Mouse (Mus musculus) stomach, embryonic 16.5 days (tissue): ENCODE measurements around the gene Sag. TPM values are rescaled to one million over a fixed set of nuclear protein-coding genes. Genes with fewer than 3 reads are reported as not detected.

Experiments
- ATAC-seq: fragments of 200-750 bp; cut with Nextera tagmentation; 2 replicates; pipeline ENCODE4 v1.8.0; 2017; ENCODE audit warnings: moderate number of reproducible peaks, moderate TSS enrichment; ENCODE audit not compliant: insufficient read depth, low FRiP score
- H3K27ac ChIP-seq: fragments of 300-500 bp; sonication (generic); 2 replicates; pipeline ENCODE4 v1.5.1; 2014; ENCODE audit warnings: low read length
- H3K27me3 ChIP-seq: fragments of 300-500 bp; sonication (generic); 2 replicates; pipeline ENCODE4 v1.6.1; 2014; ENCODE audit warnings: low read length, control low read depth, mixed read lengths; ENCODE audit not compliant: control insufficient read depth, insufficient read depth
- H3K36me3 ChIP-seq: fragments of 300-500 bp; sonication (generic); 2 replicates; pipeline ENCODE4 v1.6.1; 2014; ENCODE audit warnings: low read length; ENCODE audit not compliant: control insufficient read depth, insufficient read depth
- H3K4me1 ChIP-seq: fragments of 300-500 bp; sonication (generic); 2 replicates; pipeline ENCODE4 v1.6.1; 2014; ENCODE audit warnings: low read length, control low read depth, mixed read lengths; ENCODE audit not compliant: control insufficient read depth, insufficient read depth
- H3K4me2 ChIP-seq: fragments of 300-500 bp; sonication (generic); 2 replicates; pipeline ENCODE4 v1.6.1; 2014; ENCODE audit warnings: low read depth, low read length, mixed read lengths
- H3K4me3 ChIP-seq: fragments of 300-500 bp; sonication (generic); replicated peaks from 2 replicates; pipeline ENCODE4 v1.5.1; 2014; ENCODE audit warnings: mild to moderate bottlenecking, low read length
- H3K9ac ChIP-seq: fragments of 300-500 bp; sonication (generic); 2 replicates; pipeline ENCODE4 v1.6.1; 2014; ENCODE audit warnings: low read length
- H3K9me3 ChIP-seq: fragments of 300-500 bp; sonication (generic); replicated peaks from 2 replicates; pipeline ENCODE4 v1.6.1; 2016; ENCODE audit warnings: low read length, control low read depth; ENCODE audit not compliant: control insufficient read depth
- WGBS: fragments of 180-500 bp; shearing (Covaris S2); extraction: QIAGEN DNeasy Blood & Tissue Kit; methylation state at CpG from one replicate; pipeline ENCODE4 v1.1.7; 2014; 5-methylcytosine and 5-hydroxymethylcytosine counted together
- polyA plus RNA-seq: library from polyadenylated mRNA; unstranded; fragments of >200 nt; fragmentation: Nextera tagmentation; extraction: Ambion mirVana; gene quantifications from 2 replicates; pipeline ENCODE4 v1.2.1, GENCODE M21; 2015

Sag gene
- polyA plus RNA-seq, 1 experiment from 2014 or later, result 1.4 TPM

GRCm38 (mm10) chr1:87847475-87848168 is 44.1 kb downstream of the Sag start:
- Histone ChIP-seq H3K4me1 (peaks cover 12% of the 10 kb centered on the region), H3K27ac (peak overlapping the region; percentile 6; the same call in 1 of the 2 replicates), H3K36me3 (no peaks in the 10 kb centered on the region), H3K4me2 (no peak overlapping the region), H3K9ac (no peak overlapping the region), H3K27me3 (no peaks in the 10 kb centered on the region), H3K4me3 (no peak overlapping the region), H3K9me3 (no peaks in the 10 kb centered on the region)
- WGBS, result 19% methylated on average over 4 of the region's 4 CpGs
- no peak for ATAC-seq

- Histone ChIP-seq H3K36me3 (no peaks in the 10 kb centered on the region), H3K27ac (no peak overlapping the region), H3K9me3 (no peaks in the 10 kb centered on the region), H3K4me2 (no peak overlapping the region), H3K4me3 (no peak overlapping the region), H3K4me1 (peaks cover 14% of the 10 kb centered on the region), H3K9ac (no peak overlapping the region), H3K27me3 (no peaks in the 10 kb centered on the region)
- ATAC-seq, result no peak
- 30% methylated on average over 11 of the region's 11 CpGs for whole genome bisulfite sequencing
These were observed 44.9 kb downstream of the Sag start for GRCm38 (mm10) chr1:87848237-87848996.

- WGBS, result 62% methylated on average over 5 of the region's 5 CpGs
- no peak for ATAC-seq
These were observed 45.8 kb downstream of the Sag start for GRCm38 (mm10) chr1:87849278-87849677.

GRCm38 (mm10) chr1:87851344-87851743 is 47.9 kb downstream of the Sag start:
- Histone ChIP-seq H3K9ac (no peak overlapping the region), H3K4me3 (no peak overlapping the region), H3K4me2 (no peak overlapping the region), H3K36me3 (no peaks in the 10 kb centered on the region), H3K27ac (no peak overlapping the region), H3K9me3 (no peaks in the 10 kb centered on the region), H3K4me1 (peaks cover 29% of the 10 kb centered on the region), H3K27me3 (no peaks in the 10 kb centered on the region)
- 86% methylated on average over 3 of the region's 3 CpGs for WGBS
- no peak for ATAC-seq

More at GRCm38 (mm10) chr1:87849278-87849677, 45.8 kb downstream of the Sag start:
- H3K4me3 ChIP-seq, result no peak overlapping the region
- H3K9me3 ChIP-seq, result no peaks in the 10 kb centered on the region
- H3K9ac ChIP-seq, result no peak overlapping the region
- no peak overlapping the region for H3K27ac ChIP-seq
- H3K36me3 ChIP-seq, result no peaks in the 10 kb centered on the region
- H3K4me1 ChIP-seq, result peaks cover 18% of the 10 kb centered on the region
- no peaks in the 10 kb centered on the region for H3K27me3 ChIP-seq
- H3K4me2 ChIP-seq, result no peak overlapping the region

GRCm38 (mm10) chr1:87852081-87852790 is 48.8 kb downstream of the Sag start:
- peak overlapping the region; percentile 99 for H3K4me2 ChIP-seq

GRCm38 (mm10) chr1:87852892-87853600 is 49.6 kb downstream of the Sag start, which contains the start of gene Dgkd:
TSS of gene Dgkd (plus strand) at chr1:87853287.
- Histone ChIP-seq H3K4me3 (peak within 1 kb of the TSS; percentile 89), H3K27me3 (no peaks in the 10 kb centered on the region), H3K4me2 (peak within 1 kb of the TSS; percentile 99), H3K27ac (peak within 1 kb of the TSS; percentile 49), H3K4me1 (peaks cover 24% of the 10 kb centered on the region), H3K36me3 (no peaks in the 10 kb centered on the region), H3K9me3 (no peaks in the 10 kb centered on the region), H3K9ac (peak within 1 kb of the TSS; percentile 93)
- WGBS, result under 1% methylated on average over 67 of the region's 74 CpGs
- peak; percentile 95 for ATAC-seq

More at GRCm38 (mm10) chr1:87852081-87852790, 48.8 kb downstream of the Sag start:
- Histone ChIP-seq H3K27ac (peak overlapping the region; percentile 47), H3K9me3 (no peaks in the 10 kb centered on the region), H3K27me3 (no peaks in the 10 kb centered on the region), H3K9ac (peak overlapping the region; percentile 93), H3K36me3 (no peaks in the 10 kb centered on the region), H3K4me3 (peak overlapping the region; percentile 89), H3K4me1 (peaks cover 29% of the 10 kb centered on the region)
- ATAC-seq, result no peak
- 51% methylated on average over 5 of the region's 5 CpGs for WGBS

GRCm38 (mm10) chr1:87853601-87854361 is 50.3 kb downstream of the Sag start:
- ATAC-seq, result peak; percentile 31; the same call in 1 of the 2 replicates
- H3K4me3 ChIP-seq, result peak overlapping the region; percentile 89
- under 1% methylated on average over 44 of the region's 48 CpGs for WGBS
- peak overlapping the region; percentile 93 for H3K9ac ChIP-seq
- H3K4me1 ChIP-seq, result peaks cover 19% of the 10 kb centered on the region
- H3K27ac ChIP-seq, result peak overlapping the region; percentile 49
- no peaks in the 10 kb centered on the region for H3K27me3 ChIP-seq
- peak overlapping the region; percentile 99 for H3K4me2 ChIP-seq
- H3K9me3 ChIP-seq, result no peaks in the 10 kb centered on the region
- H3K36me3 ChIP-seq, result no peaks in the 10 kb centered on the region

- Histone ChIP-seq H3K9ac (peak overlapping the region; percentile 93), H3K9me3 (no peaks in the 10 kb centered on the region), H3K27ac (0 out of 2 replicates have a peak overlapping the region, but pooled peaks have one; percentile 49), H3K27me3 (no peaks in the 10 kb centered on the region), H3K4me3 (peak overlapping the region; percentile 89), H3K4me2 (peak overlapping the region; percentile 99), H3K36me3 (no peaks in the 10 kb centered on the region), H3K4me1 (peaks cover 24% of the 10 kb centered on the region)
- no peak for ATAC-seq
- 20% methylated on average over 6 of the region's 6 CpGs for WGBS
These were observed 50.9 kb downstream of the Sag start for GRCm38 (mm10) chr1:87854411-87854810.
